Mouse (Mus musculus) liver, adult 2 months (tissue): ENCODE measurements around the gene Agtpbp1. TPM values are rescaled to one million over a fixed set of nuclear protein-coding genes. Genes with fewer than 3 reads are reported as not detected.

Source experiments
- DNase-seq: peaks from one replicate; pipeline ENCODE4 v3.0.0-alpha.2; 2011; ENCODE audit warnings: low read depth, low spot score; ENCODE audit errors: extremely low read depth
- H3K27ac ChIP-seq: fragments of 200-500 bp; replicated peaks from 2 replicates; pipeline ENCODE4 v1.5.1; 2012; ENCODE audit warnings: low read depth, mild to moderate bottlenecking, control low read depth, inconsistent platforms, low read length; ENCODE audit not compliant: insufficient read depth
- H3K27me3 ChIP-seq: fragments of 200-500 bp; 2 replicates; pipeline ENCODE4 v1.6.1; 2012; ENCODE audit warnings: mild to moderate bottlenecking, moderate library complexity, low read length, inconsistent platforms; ENCODE audit not compliant: control insufficient read depth, insufficient read depth
- H3K36me3 ChIP-seq: fragments of 200-500 bp; 2 replicates; pipeline ENCODE4 v1.6.1; 2012; ENCODE audit warnings: low read length, inconsistent platforms; ENCODE audit not compliant: control insufficient read depth, insufficient read depth
- H3K4me1 ChIP-seq: fragments of 200-500 bp; 2 replicates; pipeline ENCODE4 v1.6.1; 2011; ENCODE audit warnings: low read length; ENCODE audit not compliant: control insufficient read depth, insufficient read depth
- H3K4me3 ChIP-seq: fragments of 200-500 bp; 2 replicates; pipeline ENCODE4 v1.5.1; 2011; ENCODE audit warnings: low read depth, mild to moderate bottlenecking, control low read depth, low read length, moderate library complexity; ENCODE audit not compliant: insufficient read depth
- H3K79me2 ChIP-seq: fragments of 200-500 bp; 2 replicates; pipeline ENCODE4 v1.6.1; 2012; ENCODE audit warnings: inconsistent platforms, mild to moderate bottlenecking, low read length, moderate library complexity; ENCODE audit not compliant: control insufficient read depth, insufficient read depth
- H3K9ac ChIP-seq: fragments of 200-500 bp; 2 replicates; pipeline ENCODE4 v1.6.1; 2012; ENCODE audit warnings: low read depth, mild to moderate bottlenecking, control low read depth, inconsistent platforms, low read length
- CTCF ChIP-seq: fragments of 200-500 bp; IDR thresholded peaks from 2 replicates; pipeline ENCODE4 v1.5.1; 2011; ENCODE audit warnings: low read depth, low read length, control low read depth
- POLR2A ChIP-seq: fragments of 200-500 bp; IDR thresholded peaks from 2 replicates; pipeline ENCODE4 v1.6.1; 2011; ENCODE audit warnings: low read length, control low read depth; ENCODE audit not compliant: insufficient read depth; ENCODE audit errors: extremely low read depth
- WGBS: fragments of 180-500 bp; shearing (Covaris S2); methylation state at CpG from one replicate; pipeline ENCODE4 v1.1.7; 2018; 5-methylcytosine and 5-hydroxymethylcytosine counted together
- polyA plus RNA-seq: library from polyadenylated mRNA; depleted of rRNA; stranded (reverse); fragments of >200 nt; gene quantifications from 2 replicates; pipeline ENCODE4 v1.2.3, GENCODE M21; 2012
- total RNA-seq: library from RNA; depleted of rRNA; stranded (reverse); fragments of >200 nt; gene quantifications from 2 replicates; pipeline ENCODE4 v1.2.3, GENCODE M21; 2014

Gene Agtpbp1
- total and polyA plus RNA-seq, 2 experiments, result 1.9 to 10.0 TPM

DNA sequence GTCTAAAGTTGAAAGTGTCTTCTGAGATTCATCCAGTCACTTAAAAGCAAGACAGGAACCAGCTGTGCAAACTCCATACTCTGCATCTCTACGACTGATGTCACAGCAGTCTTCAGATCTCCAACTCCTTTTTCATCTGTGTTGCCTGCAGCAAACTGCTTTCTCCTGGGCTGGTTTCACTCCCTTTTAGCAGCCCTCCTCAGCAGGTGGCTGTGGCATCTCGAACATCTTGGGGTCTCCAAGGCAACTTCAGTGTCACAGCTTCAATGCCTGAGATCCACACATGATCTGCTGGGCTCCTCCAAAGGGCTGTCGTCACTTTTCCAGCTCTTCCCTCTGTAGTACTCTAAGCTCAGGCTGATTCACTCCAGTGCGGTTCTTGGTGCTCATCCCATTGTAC lies 5.7 kb upstream of the Agtpbp1 start:
- TF ChIP-seq CTCF, result no peak
- TF ChIP-seq POLR2A, result no peak
- H3K4me3 ChIP-seq, result no peak overlapping the region
- DNase-seq, result no peak
- H3K27me3 ChIP-seq, result no peaks in the 10 kb centered on the region
- peaks cover 2% of the 10 kb centered on the region; the same call in 1 of the 2 replicates for H3K4me1 ChIP-seq
- WGBS, result 96% methylated on average over 4 of the region's 4 CpGs
- no peak overlapping the region for H3K9ac ChIP-seq
- H3K36me3 ChIP-seq, result peaks cover 33% of the 10 kb centered on the region
- H3K79me2 ChIP-seq, result peaks cover 22% of the 10 kb centered on the region
- H3K27ac ChIP-seq, result no peak overlapping the region

- Histone ChIP-seq H3K27me3 (no peaks in the 10 kb centered on the region), H3K36me3 (peaks cover 30% of the 10 kb centered on the region), H3K4me1 (peaks cover 2% of the 10 kb centered on the region; the same call in 1 of the 2 replicates), H3K9ac (no peak overlapping the region), H3K4me3 (no peak overlapping the region), H3K27ac (no peak overlapping the region), H3K79me2 (peaks cover 22% of the 10 kb centered on the region)
- WGBS, result 90% methylated on average over 4 of the region's 4 CpGs
- TF ChIP-seq POLR2A (no peak), CTCF (no peak)
- DNase-seq, result no peak
Measured at GRCm38 (mm10) chr13:59589672-59590071, 4.6 kb upstream of the Agtpbp1 start.

DNA sequence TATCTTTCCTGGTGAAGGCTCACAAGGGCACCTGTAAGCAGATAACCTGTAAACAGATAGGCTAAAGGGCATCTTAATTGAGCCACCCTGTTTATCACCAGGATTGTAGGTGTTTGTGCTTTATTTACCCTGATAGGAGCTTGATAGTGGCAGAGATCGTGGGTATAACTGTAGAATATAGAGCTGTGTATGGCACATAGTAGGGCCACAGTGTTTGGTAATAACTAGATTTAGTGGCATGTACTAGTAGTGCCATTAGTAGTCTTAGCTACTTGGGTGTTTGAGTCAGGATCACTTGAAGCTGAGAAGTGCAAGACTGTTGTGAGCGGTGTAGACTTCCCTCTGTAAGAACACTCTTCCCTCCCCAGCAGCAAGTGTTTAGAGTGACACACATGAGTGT lies 2.2 kb upstream of the Agtpbp1 start:
- Histone ChIP-seq H3K27ac (no peak overlapping the region), H3K9ac (no peak overlapping the region), H3K27me3 (no peaks in the 10 kb centered on the region), H3K4me1 (peaks cover 2% of the 10 kb centered on the region; the same call in 1 of the 2 replicates), H3K4me3 (no peak overlapping the region), H3K79me2 (peaks cover 22% of the 10 kb centered on the region), H3K36me3 (peaks cover 20% of the 10 kb centered on the region)
- TF ChIP-seq CTCF, result no peak
- no peak for TF ChIP-seq POLR2A
- 78% methylated on average over 2 of the region's 2 CpGs for WGBS
- no peak for DNase-seq

DNA sequence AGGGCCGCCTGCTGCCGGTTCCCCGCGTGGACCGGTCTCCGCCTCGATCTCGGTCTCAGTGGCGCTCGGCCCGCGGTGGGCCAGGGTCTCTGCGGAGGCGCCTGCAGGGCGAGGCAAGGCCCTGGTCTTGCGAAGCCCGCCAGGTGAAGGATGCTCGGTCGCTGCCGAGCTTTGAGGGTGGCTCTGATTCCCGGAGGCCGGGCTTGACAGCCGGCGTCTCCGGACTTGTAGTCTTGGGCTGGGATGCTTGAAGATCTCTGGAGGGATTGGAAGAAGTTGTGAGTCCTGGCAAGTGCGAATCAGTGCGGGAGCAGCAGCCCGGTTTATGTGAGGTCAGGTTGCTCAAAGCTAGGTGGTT lies 600 bp upstream of the Agtpbp1 start:
- Histone ChIP-seq H3K27me3 (no peaks in the 10 kb centered on the region), H3K4me1 (peaks cover 2% of the 10 kb centered on the region; the same call in 1 of the 2 replicates), H3K79me2 (peaks cover 15% of the 10 kb centered on the region), H3K4me3 (peak overlapping the region; percentile 87), H3K36me3 (peaks cover 12% of the 10 kb centered on the region), H3K27ac (peak overlapping the region; percentile 74), H3K9ac (peak overlapping the region; percentile 87)
- DNase-seq, result peak; percentile 67
- TF ChIP-seq CTCF (no peak), POLR2A (no peak)
- under 1% methylated on average over 28 of the region's 28 CpGs for WGBS

- peak; percentile 24 for DNase-seq
- TF ChIP-seq CTCF, result no peak
- TF ChIP-seq POLR2A, result no peak
Measured at GRCm38 (mm10) chr13:59584481-59584880, 546 bp downstream of the Agtpbp1 start.

GRCm38 (mm10) chr13:59580954-59581353 lies 4.1 kb downstream of the Agtpbp1 start:
- Histone ChIP-seq H3K27me3 (no peaks in the 10 kb centered on the region), H3K9ac (no peak overlapping the region), H3K4me3 (no peak overlapping the region), H3K4me1 (peaks cover under 1% of the 10 kb centered on the region; the same call in 1 of the 2 replicates), H3K27ac (no peak overlapping the region), H3K36me3 (no peaks in the 10 kb centered on the region), H3K79me2 (no peaks in the 10 kb centered on the region)
- TF ChIP-seq POLR2A, result no peak
- TF ChIP-seq CTCF, result 0 out of 2 replicates have a peak, but pooled peaks have one; percentile 12
- 98% methylated on average over 4 of the region's 4 CpGs for WGBS
- no peak for DNase-seq

More at GRCm38 (mm10) chr13:59584481-59584880, 546 bp downstream of the Agtpbp1 start:
- Histone ChIP-seq H3K4me3 (peak overlapping the region; percentile 63), H3K4me1 (peaks cover 2% of the 10 kb centered on the region; the same call in 1 of the 2 replicates), H3K27ac (peak overlapping the region; percentile 66), H3K36me3 (peaks cover 5% of the 10 kb centered on the region), H3K79me2 (peaks cover 11% of the 10 kb centered on the region), H3K9ac (peak overlapping the region; percentile 66), H3K27me3 (no peaks in the 10 kb centered on the region)
- WGBS, result 4% methylated on average over 9 of the region's 9 CpGs
